10 mouse cellular contexts compared by ENCODE assay signal in genomic region chr13:39526469-39526868, GRCm38 (mm10).
DNase-seq lines count a peak whose midpoint lies in the region; ATAC-seq and TF ChIP-seq lines count a peak whose summit lies in the region.
"Had no signal": no experiment of that assay in that cellular context is flagged by ENCODE, and none has a peak within 500 bp of the region (broad histone marks: within the 10 kb centered on the region; RNA-seq: fewer than 3 reads in every experiment).

No protein-coding gene starts in this region.

- no peak overlapping the region for H3K27ac ChIP-seq in hindbrain, embryonic 11.5 days (ENCODE audit: low read depth, low read length)
- no peak overlapping the region for H3K27ac ChIP-seq in hindbrain, embryonic 14.5 days
- no peak overlapping the region for H3K27ac ChIP-seq in lung, postnatal 0 days (ENCODE audit: low read length)
- H3K27ac ChIP-seq: neural tube, embryonic 12.5 days had no signal

- no peak overlapping the region for H3K4me3 ChIP-seq in hindbrain, embryonic 11.5 days (ENCODE audit: low read depth, low read length)
- H3K4me3 ChIP-seq in hindbrain, embryonic 14.5 days (replicated peaks; ENCODE audit: low read length), result no peak overlapping the region
- H3K4me3 ChIP-seq in lung, postnatal 0 days (ENCODE audit: low read depth, low read length), result no peak overlapping the region
- H3K4me3 ChIP-seq: neural tube, embryonic 12.5 days had no signal

- DNase-seq in hindbrain, embryonic 11.5 days (ENCODE audit: low spot score), result peak; percentile 31
- DNase-seq in hindbrain, embryonic 14.5 days (ENCODE audit: low spot score), result no peak
- DNase-seq in lung, postnatal 0 days (ENCODE audit: low spot score), result no peak
- no peak for DNase-seq in lung, postnatal 25 days (ENCODE audit: low spot score)
- peak; percentile 53 for DNase-seq in ZHBTc4 (ENCODE audit: low read depth, low spot score)
- DNase-seq in lung, postnatal 14 days, result peak; percentile 2
- no peak for DNase-seq in right cerebral cortex, postnatal 25 days
- DNase-seq: cerebellum, adult 9-11 months; gastrocnemius, postnatal 14 days had no signal

- no peaks in the 10 kb centered on the region for H3K9me3 ChIP-seq in hindbrain, embryonic 11.5 days (ENCODE audit: control insufficient read depth, low read length)
- H3K9me3 ChIP-seq in hindbrain, embryonic 14.5 days (ENCODE audit: control insufficient read depth, low read length), result no peaks in the 10 kb centered on the region
- H3K9me3 ChIP-seq in lung, postnatal 0 days (ENCODE audit: low read length), result no peaks in the 10 kb centered on the region

- H3K36me3 ChIP-seq in hindbrain, embryonic 11.5 days (ENCODE audit: control insufficient read depth, insufficient read depth, low read length), result no peaks in the 10 kb centered on the region
- no peaks in the 10 kb centered on the region for H3K36me3 ChIP-seq in hindbrain, embryonic 14.5 days (replicated peaks; ENCODE audit: control insufficient read depth, insufficient read depth)
- H3K36me3 ChIP-seq in lung, postnatal 0 days (ENCODE audit: insufficient read depth, low read length), result no peaks in the 10 kb centered on the region
- H3K36me3 ChIP-seq: neural tube, embryonic 12.5 days had no signal

- no peak for TF ChIP-seq EP300 in lung, postnatal 0 days (IDR thresholded peaks at IDR 0.05)

- no peak overlapping the region for H3K9ac ChIP-seq in hindbrain, embryonic 11.5 days (ENCODE audit: low read depth, low read length)
- no peak overlapping the region for H3K9ac ChIP-seq in hindbrain, embryonic 14.5 days
- no peak overlapping the region for H3K9ac ChIP-seq in lung, postnatal 0 days (replicated peaks; ENCODE audit: low read depth)
- H3K9ac ChIP-seq: neural tube, embryonic 12.5 days had no signal

- peak; percentile 54 for TF ChIP-seq CTCF in lung, postnatal 0 days (IDR thresholded peaks at IDR 0.05)

- 91% methylated on average over 1 of the region's 1 CpGs for WGBS in hindbrain, embryonic 11.5 days
- WGBS in hindbrain, embryonic 14.5 days, result 97% methylated on average over 1 of the region's 1 CpGs
- 78% methylated on average over 1 of the region's 1 CpGs for WGBS in lung, postnatal 0 days

- peaks cover 44% of the 10 kb centered on the region for H3K27me3 ChIP-seq in hindbrain, embryonic 11.5 days (ENCODE audit: control insufficient read depth, insufficient read depth, low read length)
- peaks cover 47% of the 10 kb centered on the region for H3K27me3 ChIP-seq in hindbrain, embryonic 14.5 days (ENCODE audit: control insufficient read depth, insufficient read depth, low read length)
- no peaks in the 10 kb centered on the region for H3K27me3 ChIP-seq in lung, postnatal 0 days (replicated peaks; ENCODE audit: insufficient read depth, low read length)

- no peak overlapping the region for H3K4me2 ChIP-seq in hindbrain, embryonic 11.5 days (replicated peaks; ENCODE audit: low read depth, low read length)
- no peak overlapping the region for H3K4me2 ChIP-seq in hindbrain, embryonic 14.5 days (replicated peaks)
- H3K4me2 ChIP-seq in lung, postnatal 0 days (replicated peaks; ENCODE audit: low read depth, low read length), result no peak overlapping the region
- H3K4me2 ChIP-seq: neural tube, embryonic 12.5 days had no signal

- H3K4me1 ChIP-seq in hindbrain, embryonic 11.5 days (replicated peaks; ENCODE audit: control insufficient read depth, insufficient read depth, low read length), result no peaks in the 10 kb centered on the region; the same call in 1 of the 2 replicates
- peaks cover 10% of the 10 kb centered on the region; the same call in 1 of the 2 replicates for H3K4me1 ChIP-seq in hindbrain, embryonic 14.5 days (replicated peaks; ENCODE audit: control insufficient read depth, insufficient read depth, low read length)
- H3K4me1 ChIP-seq in lung, postnatal 0 days (ENCODE audit: insufficient read depth, low read depth, low read length), result no peaks in the 10 kb centered on the region

- ATAC-seq in hindbrain, embryonic 11.5 days (ENCODE audit: low FRiP score), result no peak
- ATAC-seq in hindbrain, embryonic 14.5 days (ENCODE audit: low FRiP score), result no peak
- ATAC-seq in lung, postnatal 0 days, result no peak

Comparison
In these comparisons a context has a peak if more than half of its experiments do, and no peak if none do; other contexts are left out.
1. DNase-seq: peak in hindbrain, embryonic 11.5 days (single experiment), ZHBTc4 (single experiment) and lung, postnatal 14 days (single experiment); none in hindbrain, embryonic 14.5 days (single experiment), lung, postnatal 0 days (single experiment), lung, postnatal 25 days (single experiment) and right cerebral cortex, postnatal 25 days (single experiment).